Mouse (Mus musculus) CH12.LX (cell line): Measurements from ENCODE around the gene Ap1ar. TPM values are rescaled to one million over a fixed set of nuclear protein-coding genes. Genes with fewer than 3 reads are reported as not detected.

ENCODE experiments used
- DNase-seq: peaks from one replicate; pipeline ENCODE4 v3.0.0-alpha.2; 2013; ENCODE audit errors: extremely low read depth
- H3K27ac ChIP-seq: 2 replicates; pipeline ENCODE4 v1.5.1; 2012; ENCODE audit warnings: low read depth, mild to moderate bottlenecking, control low read depth, moderate library complexity; ENCODE audit not compliant: insufficient read depth
- H3K27me3 ChIP-seq: replicated peaks from 2 replicates; pipeline ENCODE3; 2012; ENCODE audit warnings: inconsistent platforms
- H3K36me3 ChIP-seq, 2 experiments: replicated peaks in 1 of 2; 2 replicates each; pipeline versions ENCODE3 to v1.6.1; 2012; ENCODE audit warnings: inconsistent platforms in 1 of 2, low read length in 1 of 2, mild to moderate bottlenecking in 1 of 2, mixed read lengths in 1 of 2, moderate library complexity in 1 of 2; ENCODE audit not compliant: control insufficient read depth in 1 of 2, insufficient read depth in 1 of 2
- H3K4me1 ChIP-seq, 2 experiments: 2 replicates each; pipeline ENCODE4 v1.6.1; 2012; ENCODE audit warnings: inconsistent platforms in 1 of 2, moderate library complexity in 1 of 2; ENCODE audit not compliant: insufficient read depth in 2 of 2, control insufficient read depth in 1 of 2
- H3K4me2 ChIP-seq: 2 replicates; pipeline ENCODE4 v1.6.1; 2012; ENCODE audit warnings: low read depth, mild to moderate bottlenecking, control low read depth; ENCODE audit not compliant: poor library complexity, insufficient read depth, severe bottlenecking
- H3K4me3 ChIP-seq, 3 experiments: fragments of 150-350 bp in 1 of 3; sonication (generic) in 1 of 3; replicated peaks in 1 of 3; 2 replicates each; pipeline versions ENCODE3 to v1.5.1; 2011 to 2012; ENCODE audit warnings: low read depth in 2 of 3, low read length in 2 of 3, mild to moderate bottlenecking in 2 of 3, moderate library complexity in 2 of 3, control low read depth in 1 of 3, improper control_type of control experiment in 1 of 3, inconsistent platforms in 1 of 3, mixed read lengths in 1 of 3; ENCODE audit not compliant: poor library complexity in 1 of 3
- H3K79me2 ChIP-seq: replicated peaks from 2 replicates; pipeline ENCODE4 v1.6.1; 2012; ENCODE audit warnings: mild to moderate bottlenecking, moderate library complexity; ENCODE audit not compliant: control insufficient read depth, poor library complexity, insufficient read depth, severe bottlenecking; ENCODE audit errors: extremely low read depth
- H3K9ac ChIP-seq: 2 replicates; pipeline ENCODE4 v1.6.1; 2012; ENCODE audit warnings: low read depth, mild to moderate bottlenecking, control low read depth, moderate library complexity; ENCODE audit not compliant: insufficient read depth
- H3K9me3 ChIP-seq: replicated peaks from 2 replicates; pipeline ENCODE3; 2012; ENCODE audit warnings: low read length, inconsistent platforms, mixed read lengths
- CHD1 ChIP-seq: IDR thresholded peaks from 2 replicates; pipeline ENCODE4 v1.6.1; 2012; ENCODE audit warnings: low read depth, low read length, improper control_type of control experiment, inconsistent platforms
- ELF1 ChIP-seq: IDR thresholded peaks from 2 replicates; pipeline ENCODE4 v1.6.1; 2014; ENCODE audit warnings: low read depth, mild to moderate bottlenecking, inconsistent platforms, low read length, improper control_type of control experiment
- HCFC1 ChIP-seq: IDR thresholded peaks from 2 replicates; pipeline ENCODE4 v1.6.1; 2012; ENCODE audit warnings: low read depth, mild to moderate bottlenecking, inconsistent platforms, low read length, improper control_type of control experiment
- JUND ChIP-seq: conservative IDR thresholded peaks from 2 replicates; pipeline ENCODE4 v1.6.1; 2011; ENCODE audit warnings: low read depth, low read length, improper control_type of control experiment
- KAT2A ChIP-seq: IDR thresholded peaks from 2 replicates; pipeline ENCODE4 v1.6.1; 2012; ENCODE audit warnings: low read length, improper control_type of control experiment, inconsistent platforms; ENCODE audit not compliant: insufficient replicate concordance
- MAZ ChIP-seq: IDR thresholded peaks from 2 replicates; pipeline ENCODE4 v1.6.1; 2012; ENCODE audit warnings: low read depth, mild to moderate bottlenecking, inconsistent platforms, low read length, improper control_type of control experiment, moderate library complexity
- POLR2A ChIP-seq: IDR thresholded peaks from 2 replicates; pipeline ENCODE4 v1.6.1; 2011; ENCODE audit warnings: low read depth, mild to moderate bottlenecking, improper control_type of control experiment, low read length
- POLR2AphosphoS2 ChIP-seq: IDR thresholded peaks from 2 replicates; pipeline ENCODE4 v1.6.1; 2011; ENCODE audit warnings: low read depth, low read length, improper control_type of control experiment
- RCOR1 ChIP-seq: conservative IDR thresholded peaks from 2 replicates; pipeline ENCODE4 v1.6.1; 2012; ENCODE audit warnings: low read depth, mild to moderate bottlenecking, inconsistent platforms, low read length, improper control_type of control experiment
- SMC3 ChIP-seq: IDR thresholded peaks from 2 replicates; pipeline ENCODE4 v1.6.1; 2011; ENCODE audit warnings: low read depth, low read length, improper control_type of control experiment
- TCF12 ChIP-seq: IDR thresholded peaks from 2 replicates; pipeline ENCODE4 v1.6.1; 2014; ENCODE audit warnings: low read depth, mild to moderate bottlenecking, inconsistent platforms, low read length, improper control_type of control experiment
- UBTF ChIP-seq: IDR thresholded peaks from 2 replicates; pipeline ENCODE4 v1.6.1; 2012; ENCODE audit warnings: low read depth, mild to moderate bottlenecking, inconsistent platforms, low read length, improper control_type of control experiment, moderate library complexity
- USF1 ChIP-seq: IDR thresholded peaks from 2 replicates; pipeline ENCODE4 v1.6.1; 2014; ENCODE audit warnings: low read depth, mild to moderate bottlenecking, inconsistent platforms, low read length, improper control_type of control experiment
- dilution Hi-C: fragments of 300-500 bp; cut with MboI; formaldehyde crosslinking; loops from 2 replicates; pipeline ENCODE4 v1.14.3; 2020; ENCODE audit warnings: low sequenced_read_pairs; ENCODE audit not compliant: extremely low pct_unique_long_range_greater_than_20kb, extremely low pct_ligation_motif_present
- in situ Hi-C: fragments of 300-500 bp; cut with MboI; formaldehyde crosslinking; loops from 3 replicates; pipeline ENCODE4 v1.14.3; 2019; ENCODE audit warnings: low sequenced_read_pairs, low pct_ligation_motif_present, low pct_unique_long_range_greater_than_20kb, mixed read lengths
- polyA plus RNA-seq: library from polyadenylated mRNA; unstranded; fragments of >175 nt; gene quantifications from 2 replicates; pipeline ENCODE4 v1.2.1, GENCODE M21; 2012; ENCODE audit warnings: low read depth; ENCODE audit not compliant: insufficient read length
- total RNA-seq, 2 experiments: library from RNA; depleted of rRNA; stranded (reverse); fragments of 300-350 nt in 1 of 2; fragments of >200 nt in 1 of 2; gene quantifications; 2 replicates each; pipeline ENCODE4 v1.2.3; 2012 to 2014

Gene Ap1ar
- total and polyA plus RNA-seq, 3 experiments, result 45.8 to 64.4 (median 51.2) TPM

- TF ChIP-seq TCF12 (peak; percentile 59; the same call in 1 of the 2 replicates), KAT2A (no peak), RCOR1 (no peak), POLR2A (no peak), ELF1 (0 out of 2 replicates have a peak, but pooled peaks have one; percentile 26), JUND (peak; percentile 61), SMC3 (no peak)
These were observed 13.1 kb downstream of the Ap1ar start (continued) for GRCm38 (mm10) chr3:127823886-127824863.

- TF ChIP-seq POLR2AphosphoS2 (no peak), ELF1 (no peak), RCOR1 (no peak), CHD1 (no peak), UBTF (no peak)
- H3K4me2 ChIP-seq, result no peak overlapping the region
- no peak overlapping the region for H3K4me3 ChIP-seq
- H3K9ac ChIP-seq, result no peak overlapping the region
- peaks cover 6% of the 10 kb centered on the region for H3K79me2 ChIP-seq
- in situ Hi-C loops (no loop called here), dilution Hi-C loops (no loop called here)
- peaks cover 19 to 54% of the 10 kb centered on the region in 2 experiments for H3K36me3 ChIP-seq
- no peaks in the 10 kb centered on the region for H3K9me3 ChIP-seq
- no peak overlapping the region for H3K27ac ChIP-seq
- no peaks in the 10 kb centered on the region for H3K27me3 ChIP-seq
- no peak for DNase-seq
- H3K4me1 ChIP-seq, result peaks cover 3 to 20% of the 10 kb centered on the region in 2 experiments
These were observed 16.1 kb downstream of the Ap1ar start for GRCm38 (mm10) chr3:127821209-127821608.

DNA sequence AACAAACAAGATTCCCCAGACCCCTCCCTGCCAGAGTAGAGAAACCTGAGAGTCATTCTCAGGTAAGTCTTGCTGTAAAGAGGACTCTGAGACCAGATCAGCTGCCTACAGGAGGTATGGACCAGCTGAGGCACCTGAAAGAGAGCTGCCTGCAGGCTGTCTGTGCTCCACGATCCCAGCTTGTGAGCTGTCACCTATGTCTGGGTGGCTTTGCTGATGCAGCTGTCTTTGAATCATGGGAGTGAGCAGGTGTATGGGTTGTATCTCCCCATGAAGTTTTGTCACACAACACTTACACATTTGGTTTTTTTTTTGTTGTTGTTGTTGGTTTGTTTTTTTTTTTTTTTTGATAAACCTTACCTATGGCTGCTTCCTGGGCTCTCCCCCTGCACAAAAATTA is 16.9 kb downstream of the Ap1ar start:
- Histone ChIP-seq H3K4me1 (peaks cover 3 to 19% of the 10 kb centered on the region in 2 experiments), H3K27ac (no peak overlapping the region), H3K36me3 (peaks cover 20 to 60% of the 10 kb centered on the region in 2 experiments), H3K27me3 (no peaks in the 10 kb centered on the region), H3K9me3 (no peaks in the 10 kb centered on the region), H3K4me3 (no peak overlapping the region), H3K4me2 (no peak overlapping the region), H3K9ac (no peak overlapping the region), H3K79me2 (peaks cover 6% of the 10 kb centered on the region)
- dilution Hi-C loops, result no loop called here
- TF ChIP-seq MAZ (no peak), USF1 (no peak), HCFC1 (no peak)
- DNase-seq, result no peak
- in situ Hi-C loops, result no loop called here
